Mouse (Mus musculus) gastrocnemius, postnatal 36 days (tissue): ENCODE data around the gene Josd2. TPM values are rescaled to one million over a fixed set of nuclear protein-coding genes. Genes with fewer than 3 reads are reported as not detected.

Experiments used
- DNase-seq, 2 experiments: peaks; one replicate each; pipeline ENCODE4 v3.0.0; 2022
- intact Hi-C: fragments of 180-260 bp; cut with DNase I; formaldehyde crosslinking; loops from one replicate; pipeline ENCODE4 v1.15.1; 2025
- total RNA-seq, 2 experiments: library from RNA; stranded (reverse); gene quantifications; 2 replicates each; pipeline ENCODE4 v1.2.3; 2021

The Josd2 gene
- total RNA-seq, 2 experiments from 2014 or later, result 48.7 to 49.2 TPM

DNA sequence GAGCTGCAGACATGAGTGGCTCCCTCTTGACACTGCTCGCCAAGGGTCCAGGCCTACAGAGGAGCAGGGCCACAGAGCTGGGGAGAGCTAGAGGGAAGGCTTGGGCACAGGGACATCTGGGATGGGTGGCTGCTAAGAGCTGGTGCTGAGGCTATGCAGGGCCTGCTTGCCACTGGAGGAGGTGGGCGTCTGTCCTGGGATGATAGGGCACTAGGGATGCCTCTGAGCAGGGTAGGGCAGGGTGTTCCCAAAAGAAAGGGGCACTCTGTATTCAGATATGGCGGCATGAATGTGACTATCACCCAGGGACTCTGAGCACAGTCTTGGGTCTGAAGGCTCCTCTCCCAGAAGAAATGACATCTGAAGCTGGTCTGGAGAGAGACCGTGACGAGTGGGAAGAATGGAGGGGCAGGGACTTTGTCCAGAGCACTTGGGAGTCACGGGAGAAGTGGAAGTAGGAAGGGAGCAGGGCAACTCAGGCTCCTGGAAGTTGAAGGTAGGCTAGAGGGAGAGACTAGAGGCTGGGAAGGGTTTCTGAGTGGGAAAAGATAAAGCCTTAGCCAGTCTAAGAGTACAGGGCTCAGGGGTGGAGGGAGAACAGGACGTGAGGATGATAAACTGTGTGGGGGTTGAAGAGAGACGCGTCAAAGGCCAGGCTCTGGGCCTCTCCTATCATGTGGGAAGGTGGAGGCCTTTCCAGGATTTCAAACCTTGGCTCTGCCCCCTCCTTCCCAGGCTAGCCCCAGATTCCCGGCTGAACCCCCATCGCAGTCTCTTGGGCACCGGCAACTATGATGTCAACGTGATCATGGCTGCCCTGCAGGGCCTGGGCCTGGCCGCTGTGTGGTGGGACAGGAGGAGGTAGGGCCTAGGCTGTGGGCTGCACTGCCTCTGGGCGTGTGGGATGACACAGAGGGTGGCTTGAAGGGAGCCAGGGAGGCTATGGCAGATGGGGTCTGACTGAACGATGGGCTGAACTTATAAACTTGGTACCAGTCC lies 2.2 kb downstream of the Josd2 start:
- DNase-seq, result no peak
- intact Hi-C loops, result no loop called here

- intact Hi-C loops, result no loop called here
- no peak for DNase-seq
Measured at GRCm38 (mm10) chr7:44470696-44471612, 3.2 kb downstream of the Josd2 start.

- DNase-seq, result peak in 1 of 2 experiments; percentile 50
- intact Hi-C loops, result no loop called here
Measured at GRCm38 (mm10) chr7:44471880-44472557, 4.2 kb downstream of the Josd2 start.

DNA sequence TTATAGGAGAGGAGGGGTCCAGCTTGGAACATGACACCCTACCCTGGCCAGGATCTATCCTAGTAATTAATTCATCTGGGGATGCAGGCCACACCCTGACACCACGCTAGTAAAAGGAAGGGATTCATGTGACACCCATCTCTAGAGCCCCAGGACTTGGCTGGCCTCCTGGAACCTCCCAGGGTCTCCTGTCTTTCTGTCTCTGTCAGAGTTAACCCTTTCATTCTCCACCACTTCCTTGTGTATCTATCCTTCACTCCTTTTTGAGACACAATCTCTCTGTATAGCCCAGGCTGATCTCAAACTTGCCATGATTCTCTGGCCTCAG lies 4.7 kb downstream of the Josd2 start:
- DNase-seq, result no peak
- intact Hi-C loops, result no loop called here

DNA sequence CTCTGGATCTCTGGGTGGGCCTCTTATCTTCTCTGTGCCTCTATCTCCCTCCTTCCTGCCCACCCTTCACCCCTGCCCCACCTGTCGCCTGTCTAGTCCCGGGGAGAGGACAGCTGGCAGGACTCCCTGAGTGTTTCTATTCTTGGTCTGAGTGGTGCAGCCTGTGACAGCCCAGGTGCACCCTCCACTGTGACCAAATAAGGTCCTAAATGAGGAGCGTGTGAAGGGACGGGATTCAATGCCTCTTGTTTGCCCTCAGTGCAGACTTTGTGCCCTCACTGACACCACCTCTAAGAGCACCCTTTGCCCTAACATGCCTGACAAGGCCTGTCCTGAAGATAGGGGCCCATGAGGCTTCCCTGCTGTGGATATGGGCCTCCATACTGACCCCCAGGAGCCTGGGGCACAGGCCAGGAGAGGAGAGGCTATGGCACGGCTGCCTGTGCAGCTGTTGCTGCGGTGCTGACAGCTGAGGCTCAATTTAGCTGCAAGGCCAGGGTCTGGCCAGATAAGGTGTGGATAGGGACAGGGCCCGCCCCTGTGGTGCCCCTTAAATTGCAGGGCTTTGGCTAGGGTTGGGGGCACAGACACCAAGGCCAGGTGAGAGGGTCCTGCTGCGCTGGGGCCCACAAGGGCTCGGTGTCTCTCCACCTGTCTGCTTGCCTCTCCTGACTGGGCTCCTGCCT lies 5.3 kb downstream of the Josd2 start:
- DNase-seq, result peak; percentile 58 to 73
- intact Hi-C loops, result no loop called here

DNA sequence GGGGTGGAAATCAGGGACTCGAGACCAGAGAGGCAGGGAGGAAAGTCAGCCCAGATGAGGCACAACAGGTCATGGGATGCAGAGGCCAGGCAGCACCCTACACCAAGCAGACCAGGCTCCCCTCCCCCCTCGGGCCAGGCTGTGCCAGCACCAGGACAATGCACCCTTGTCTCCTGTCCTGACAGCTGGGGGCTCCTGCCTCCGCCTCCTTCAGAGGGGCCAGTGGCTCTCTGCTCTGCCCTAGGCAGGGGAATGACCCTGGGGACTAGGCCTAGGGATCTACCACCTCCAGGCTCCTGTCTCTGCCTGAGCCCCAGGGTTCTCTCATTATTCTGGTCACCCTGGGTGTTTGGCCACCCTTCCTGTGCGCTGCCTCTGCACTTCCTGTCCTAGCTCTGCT lies 6.6 kb downstream of the Josd2 start:
- DNase-seq, result peak in 1 of 2 experiments; percentile 72
- intact Hi-C loops, result no loop called here

DNA sequence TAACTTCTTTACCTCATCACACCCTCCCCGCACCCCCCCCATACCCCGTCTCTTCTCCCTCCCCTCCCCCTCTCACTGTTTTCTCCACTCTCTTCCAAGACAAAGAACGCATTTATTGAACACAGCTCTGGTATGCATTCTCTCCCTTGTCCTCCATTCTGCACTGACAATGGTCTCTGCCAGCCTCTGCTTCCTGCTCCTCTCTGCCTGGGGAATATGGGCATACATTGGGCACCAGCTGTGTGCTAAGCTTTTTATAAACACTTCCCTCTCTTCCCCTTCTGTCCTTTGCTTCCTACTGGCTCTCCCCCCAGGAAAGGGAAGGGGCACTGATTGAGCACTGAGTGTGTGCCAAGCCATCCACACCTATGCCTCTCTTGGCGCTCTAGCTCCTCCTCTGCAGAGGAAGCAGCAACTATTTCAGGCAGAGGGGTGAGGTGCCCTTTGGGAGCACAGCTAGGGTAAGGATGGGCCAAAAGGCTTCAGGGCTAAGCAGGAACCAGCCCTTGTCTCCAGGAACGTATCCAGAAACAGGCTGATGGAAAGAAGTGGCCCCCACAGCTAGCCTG lies 7.3 kb downstream of the Josd2 start:
- intact Hi-C loops, result no loop called here
- no peak for DNase-seq

DNA sequence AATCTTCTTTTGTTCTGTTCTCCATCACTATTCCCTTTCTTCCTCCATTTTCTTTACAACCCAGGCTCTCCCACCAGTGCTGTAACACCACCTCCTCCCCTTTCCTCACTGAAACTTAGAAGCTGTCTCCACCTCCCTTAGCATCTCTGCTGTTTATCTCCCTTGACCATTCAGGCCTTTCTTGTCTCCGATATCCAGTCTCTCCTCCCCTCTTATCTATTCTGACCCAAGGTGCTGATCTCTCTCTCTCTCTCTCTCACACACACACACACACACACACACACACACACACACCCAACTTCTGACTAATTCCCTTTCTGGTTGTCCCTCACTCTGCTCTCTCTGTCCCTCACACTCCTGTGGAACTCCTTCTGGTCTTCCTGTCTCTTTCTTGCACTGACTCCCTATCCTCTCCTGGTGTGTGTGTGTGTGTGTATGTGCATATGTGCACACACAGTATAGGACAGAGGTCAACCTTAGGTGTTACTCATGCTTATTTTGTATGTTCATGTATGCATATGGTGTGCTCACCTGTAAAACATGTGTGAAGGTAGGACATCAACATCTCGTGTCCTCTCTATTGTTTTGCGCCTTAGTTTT lies 15.2 kb downstream of the Josd2 start:
- no peak for DNase-seq
- intact Hi-C loops, result no loop called here

GRCm38 (mm10) chr7:44484109-44484508 lies 16.3 kb downstream of the Josd2 start:
- intact Hi-C loops, result no loop called here
- DNase-seq, result peak in 1 of 2 experiments; percentile 9

- peak in 1 of 2 experiments; percentile 63 for DNase-seq
- intact Hi-C loops, result loop anchor here (5.0 kb wide), 2 partner anchors 83 to 223 kb away; partner anchors contain the start of gene Gm15517
Measured at GRCm38 (mm10) chr7:44484841-44485571, 17.2 kb downstream of the Josd2 start.

GRCm38 (mm10) chr7:44485572-44486195 lies 17.9 kb downstream of the Josd2 start:
- intact Hi-C loops, result loop anchor here (5.0 kb wide), 2 partner anchors 83 to 223 kb away; partner anchors contain the start of gene Gm15517
- peak in 1 of 2 experiments; percentile 8 for DNase-seq

DNA sequence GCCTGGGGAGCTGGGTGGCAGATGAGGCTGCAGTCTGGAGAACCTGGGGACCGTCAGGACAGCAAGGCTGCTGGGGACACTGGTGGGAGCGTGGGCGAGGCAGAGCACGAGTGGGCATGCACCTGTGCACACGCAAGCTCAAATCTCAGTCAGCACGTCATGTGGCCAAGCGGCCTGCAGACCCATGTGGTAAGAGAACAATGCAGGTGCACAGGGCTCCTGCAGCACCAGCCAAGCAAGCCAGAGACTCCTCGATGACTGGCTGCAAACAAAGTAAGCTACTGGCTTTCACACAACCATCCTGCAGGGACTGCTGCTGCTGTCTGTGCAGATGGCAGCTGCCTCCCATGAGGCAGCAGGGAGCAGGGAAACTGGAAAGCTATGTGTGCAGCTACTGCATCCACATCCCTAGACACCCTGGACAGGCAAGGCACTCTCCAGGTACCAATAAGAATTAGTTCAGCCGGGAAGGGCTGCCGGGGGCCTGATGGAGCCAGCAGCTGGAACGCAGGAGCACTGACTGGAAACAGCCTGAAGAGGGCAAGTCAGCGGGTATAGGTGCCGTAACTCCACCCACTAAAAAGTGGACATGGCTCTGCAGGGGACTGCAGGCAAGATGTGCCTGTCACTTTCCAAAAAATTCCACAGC lies 19.3 kb downstream of the Josd2 start:
- intact Hi-C loops, result loop anchor here (5.0 kb wide), 2 partner anchors 85 to 225 kb away; partner anchors contain the start of gene Gm15517
- DNase-seq, result peak in 1 of 2 experiments; percentile 13

GRCm38 (mm10) chr7:44487936-44488335 lies 20.2 kb downstream of the Josd2 start:
- intact Hi-C loops, result loop anchor here (5.0 kb wide), 2 partner anchors 86 to 226 kb away; partner anchors contain the start of gene Gm15517

GRCm38 (mm10) chr7:44488545-44488944 lies 20.8 kb downstream of the Josd2 start:
- peak in 1 of 2 experiments; percentile 10 for DNase-seq
- intact Hi-C loops, result loop anchor here (5.0 kb wide), 2 partner anchors 86 to 226 kb away; partner anchors contain the start of gene Gm15517

More at GRCm38 (mm10) chr7:44487936-44488335, 20.2 kb downstream of the Josd2 start:
- peak in 1 of 2 experiments; percentile 7 for DNase-seq

DNA sequence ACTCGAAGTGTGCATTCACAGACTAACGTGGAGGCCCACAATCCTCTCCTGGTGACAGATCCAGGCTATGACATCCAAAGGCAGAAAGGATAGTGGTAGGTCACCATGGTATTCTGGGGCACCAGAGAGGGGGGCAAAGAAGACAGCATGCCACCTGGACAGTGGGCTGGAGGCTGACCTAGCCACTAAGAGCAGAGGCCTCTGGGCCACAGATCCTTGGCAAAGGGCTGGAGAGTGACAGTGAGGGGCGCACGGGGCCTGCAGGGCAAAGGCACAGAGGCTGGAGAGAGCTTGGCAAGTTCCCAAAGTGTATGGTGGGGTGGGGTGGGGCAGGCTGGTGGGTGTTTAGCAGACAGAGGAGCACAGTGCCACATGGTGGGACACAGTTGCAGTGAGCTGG lies 22.5 kb downstream of the Josd2 start:
- DNase-seq, result peak in 1 of 2 experiments; percentile 11
- intact Hi-C loops, result no loop called here

GRCm38 (mm10) chr7:44491391-44491790 lies 23.6 kb downstream of the Josd2 start:
- intact Hi-C loops, result no loop called here
- peak in 1 of 2 experiments; percentile 10 for DNase-seq
